Mouse (Mus musculus) testis, postnatal 10 days (tissue): ENCODE results near the gene Sh2b2.

Experiments used
- DNase-seq: peaks from one replicate; pipeline ENCODE4 v3.0.0; 2021; ENCODE audit warnings: low spot score

Gene Sh2b2

DNA sequence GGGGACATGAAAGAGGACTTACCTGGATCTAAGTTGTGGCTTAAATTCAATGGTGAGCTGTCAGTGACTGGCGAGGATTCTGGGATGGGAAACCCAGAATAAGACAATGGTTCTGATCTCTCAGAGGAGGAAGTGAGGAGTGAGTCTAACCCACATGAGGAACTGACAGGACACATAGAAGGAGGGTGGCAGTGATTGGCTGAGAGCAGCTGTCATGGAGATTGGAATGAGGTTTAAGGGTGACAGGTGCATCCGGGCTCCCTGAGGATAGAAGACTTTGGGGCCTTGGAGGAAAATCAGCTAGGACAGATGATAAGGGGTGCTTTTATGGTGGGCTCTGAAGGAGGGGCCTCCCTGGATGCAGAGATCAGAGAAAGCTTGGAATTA lies at the start of gene Sh2b2:
TSS of gene Sh2b2 (minus strand) at position 105 of the 387 bp plus-strand sequence.
- no peak for DNase-seq

DNA sequence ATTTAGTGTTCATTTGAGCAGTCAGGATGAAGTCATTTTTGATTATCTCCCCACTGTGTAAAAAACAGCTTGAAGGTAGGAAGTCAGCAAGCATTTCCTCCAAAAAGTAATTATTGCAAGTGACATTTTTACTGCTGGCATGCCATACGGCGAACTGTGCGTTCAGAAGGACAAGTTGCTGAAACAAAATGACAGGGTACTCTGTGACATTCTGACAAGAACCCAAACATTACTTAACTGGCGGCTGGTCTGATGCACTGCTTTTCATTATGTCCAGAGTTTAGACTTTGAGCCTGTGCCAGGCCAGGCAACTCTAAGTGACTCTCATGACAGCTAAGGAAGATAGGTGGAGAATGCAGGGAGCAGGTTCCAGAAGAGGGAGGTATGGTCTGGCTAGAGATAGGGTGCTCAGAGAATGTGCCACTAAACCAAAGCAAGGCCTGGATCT lies 46.6 kb upstream of the Sh2b2 start:
- DNase-seq: no peak

GRCm38 (mm10) chr5:136292361-136292760 lies 46.0 kb upstream of the Sh2b2 start:
- DNase-seq: no peak

DNA sequence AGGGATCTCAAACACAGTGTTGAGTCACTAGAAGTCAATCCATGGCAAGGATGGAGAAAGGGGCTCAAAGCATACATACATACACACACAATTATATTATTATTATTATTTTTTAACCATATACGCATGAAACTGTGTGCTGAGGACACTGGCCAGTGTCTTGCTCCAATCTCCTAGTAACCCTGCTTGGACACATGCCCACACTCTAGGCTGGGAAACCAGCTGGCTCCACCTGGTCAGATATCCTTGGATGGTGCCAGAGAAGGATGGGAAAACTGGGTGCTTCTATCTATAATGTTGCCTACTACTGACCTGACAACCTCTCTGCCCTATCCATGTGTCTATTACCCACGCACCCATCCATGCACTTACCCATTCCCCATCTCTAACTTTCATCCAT lies 45.2 kb upstream of the Sh2b2 start:
- DNase-seq: peak; percentile 64

DNA sequence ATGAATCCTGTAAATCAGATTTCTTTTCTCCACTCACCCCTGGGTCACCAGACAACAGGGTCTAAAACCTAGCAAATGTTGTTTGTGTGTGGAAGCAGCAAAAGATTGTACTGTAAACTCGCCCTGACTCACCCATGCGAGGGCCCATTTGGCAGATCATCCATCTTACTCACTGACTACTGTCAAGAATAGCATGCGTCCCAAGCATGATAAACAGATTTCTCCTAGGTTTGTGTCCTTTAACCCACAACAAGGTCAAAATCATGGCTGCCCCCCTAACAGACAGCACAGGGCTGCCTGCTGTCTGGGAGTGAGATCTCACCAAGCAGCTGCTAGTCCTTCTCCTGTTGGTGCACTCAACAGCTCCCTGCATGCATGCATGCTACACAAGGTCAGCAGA lies 43.4 kb upstream of the Sh2b2 start:
- no peak for DNase-seq

- DNase-seq: no peak
Observed at GRCm38 (mm10) chr5:136288351-136289081, 42.2 kb upstream of the Sh2b2 start.

DNA sequence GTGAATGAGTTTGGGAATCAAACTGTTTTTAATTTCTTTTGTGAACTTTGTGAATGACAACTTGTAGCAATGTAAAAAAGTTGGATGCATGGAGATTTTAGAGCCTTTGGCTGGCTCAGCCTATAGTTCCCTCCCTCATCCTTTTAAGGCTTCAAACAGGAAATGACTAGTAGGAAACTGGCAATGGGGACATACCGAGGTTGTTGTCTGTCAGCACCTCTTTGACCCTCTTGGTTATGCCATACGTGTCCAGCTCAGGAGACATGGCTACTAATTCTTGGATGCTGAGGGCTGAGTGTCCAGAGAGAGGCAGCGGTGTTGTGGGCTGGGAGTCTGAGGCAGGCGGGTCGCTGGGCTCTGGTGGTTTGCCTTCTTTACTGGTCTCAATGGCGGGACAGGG lies 40.2 kb upstream of the Sh2b2 start:
- DNase-seq: no peak

GRCm38 (mm10) chr5:136285106-136285505 lies 38.8 kb upstream of the Sh2b2 start:
- DNase-seq: no peak

- DNase-seq: no peak
Observed at GRCm38 (mm10) chr5:136281351-136281750, 35.0 kb upstream of the Sh2b2 start.

DNA sequence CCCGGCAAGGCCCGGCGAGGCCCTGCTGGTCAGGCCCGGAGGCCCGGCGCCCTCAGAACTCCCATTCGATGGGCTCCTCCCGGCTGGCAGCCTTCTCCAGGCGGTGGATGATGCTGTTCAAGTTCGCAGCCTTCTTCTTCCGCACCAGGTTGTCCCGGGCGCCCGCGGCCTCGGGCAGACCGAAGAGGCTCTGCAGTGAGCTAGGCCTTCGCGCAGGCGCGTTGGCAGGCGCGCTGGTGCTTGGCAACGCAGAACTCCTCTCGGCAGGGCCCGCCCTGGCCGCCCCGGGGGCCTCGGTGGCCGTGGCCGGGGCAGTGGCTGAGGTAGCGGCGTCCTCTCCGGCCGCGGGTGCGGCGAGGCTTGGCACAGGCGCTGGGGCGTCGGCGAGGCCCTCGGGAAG lies 28.4 kb upstream of the Sh2b2 start:
- DNase-seq: no peak

- DNase-seq: no peak
Observed at GRCm38 (mm10) chr5:136269937-136270336, 23.6 kb upstream of the Sh2b2 start.

GRCm38 (mm10) chr5:136266077-136266476 lies 19.7 kb upstream of the Sh2b2 start:
- DNase-seq: no peak

- DNase-seq: no peak
Observed at GRCm38 (mm10) chr5:136263342-136263741, 17.0 kb upstream of the Sh2b2 start.

DNA sequence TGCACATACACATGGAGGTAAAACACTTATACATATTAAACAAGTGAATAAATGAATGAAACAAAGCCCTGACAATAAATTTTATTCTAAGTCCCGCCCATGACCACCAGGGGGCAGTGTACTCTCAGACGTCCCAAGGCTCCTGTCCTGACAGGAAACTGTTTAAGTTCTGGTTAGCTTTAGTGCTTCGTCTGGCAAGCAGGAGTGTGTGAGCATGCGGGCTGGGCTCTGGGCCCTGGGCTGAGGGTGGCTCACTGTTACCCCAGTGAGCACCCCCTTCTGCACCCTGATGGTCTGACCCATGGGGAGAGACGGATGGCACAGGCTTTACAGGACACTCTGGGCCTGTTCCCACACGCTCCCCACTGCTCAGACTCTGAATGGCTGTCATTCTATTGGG lies 12.6 kb upstream of the Sh2b2 start:
- peak; percentile 88 for DNase-seq

- DNase-seq: peak; percentile 85
Observed at GRCm38 (mm10) chr5:136252899-136253298, 6.5 kb upstream of the Sh2b2 start.

- DNase-seq: peak; percentile 62
Observed at GRCm38 (mm10) chr5:136251004-136251403, 4.6 kb upstream of the Sh2b2 start.

DNA sequence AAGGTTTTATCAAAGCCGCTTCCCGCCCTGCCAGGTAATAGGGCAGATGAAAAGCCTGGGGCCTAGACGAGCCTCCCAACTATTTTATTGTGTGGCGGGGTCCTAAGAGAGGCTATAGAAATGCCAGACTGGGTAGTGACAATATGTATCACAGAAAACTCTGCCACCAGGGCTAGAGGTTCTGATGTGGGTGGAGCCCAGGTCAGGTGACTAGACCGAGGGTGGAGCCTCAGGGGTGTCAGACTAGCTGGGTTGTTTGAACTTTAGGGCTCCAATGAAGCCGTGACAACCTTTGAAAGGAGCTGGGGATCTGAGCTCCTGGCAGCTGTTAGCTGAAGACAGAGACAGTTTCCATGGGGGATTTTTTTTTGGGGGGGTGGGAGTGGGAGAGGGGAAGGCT lies 2.1 kb upstream of the Sh2b2 start:
- DNase-seq: no peak

GRCm38 (mm10) chr5:136245541-136246451 lies 560 bp downstream of the Sh2b2 start:
- no peak for DNase-seq

- DNase-seq: peak; percentile 91
Observed at GRCm38 (mm10) chr5:136244762-136245540, 1.4 kb downstream of the Sh2b2 start.

DNA sequence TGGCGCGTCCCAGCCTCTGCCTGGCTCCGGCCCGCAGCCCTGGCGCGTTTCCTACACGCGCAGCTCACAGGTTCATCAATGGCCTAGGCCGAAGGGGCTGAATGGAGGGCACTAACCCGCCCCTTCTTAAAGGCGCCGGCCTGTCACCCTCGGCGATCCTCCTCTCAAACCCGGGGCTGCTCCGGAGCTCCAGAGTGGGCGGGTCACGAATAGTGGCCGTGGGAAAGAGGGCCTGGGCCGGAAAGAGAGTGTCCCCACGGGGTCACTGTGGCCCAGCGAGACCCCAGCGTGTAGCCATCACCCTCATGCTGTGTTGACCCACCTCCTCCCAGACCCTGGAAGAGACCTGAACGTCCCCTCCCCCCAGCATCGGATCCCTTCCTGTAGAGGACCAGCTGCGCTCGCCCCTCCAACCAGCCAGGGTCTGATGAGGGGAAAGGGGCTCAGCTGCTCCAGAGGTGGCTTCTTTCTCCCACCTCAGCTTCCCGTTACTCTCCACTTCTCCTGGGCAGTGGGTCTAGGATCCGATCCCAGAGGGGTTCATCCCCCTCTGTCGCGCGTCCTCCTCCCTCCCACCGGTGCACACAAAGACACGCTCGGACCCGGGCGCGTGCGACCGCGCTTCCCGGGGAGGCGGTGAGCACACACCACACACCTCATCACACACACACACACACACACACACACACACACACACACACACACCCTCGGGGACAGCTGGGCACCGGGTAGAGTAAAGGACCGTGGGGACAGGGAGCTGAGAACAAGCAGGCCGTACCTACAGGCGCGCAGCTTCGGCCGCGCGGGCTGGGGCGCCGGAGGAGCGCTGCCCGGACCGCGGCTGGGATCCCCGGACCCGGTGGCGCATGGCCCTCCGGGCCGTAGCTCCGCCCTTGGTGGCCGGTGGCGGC lies 2.2 kb downstream of the Sh2b2 start:
- DNase-seq: no peak

DNA sequence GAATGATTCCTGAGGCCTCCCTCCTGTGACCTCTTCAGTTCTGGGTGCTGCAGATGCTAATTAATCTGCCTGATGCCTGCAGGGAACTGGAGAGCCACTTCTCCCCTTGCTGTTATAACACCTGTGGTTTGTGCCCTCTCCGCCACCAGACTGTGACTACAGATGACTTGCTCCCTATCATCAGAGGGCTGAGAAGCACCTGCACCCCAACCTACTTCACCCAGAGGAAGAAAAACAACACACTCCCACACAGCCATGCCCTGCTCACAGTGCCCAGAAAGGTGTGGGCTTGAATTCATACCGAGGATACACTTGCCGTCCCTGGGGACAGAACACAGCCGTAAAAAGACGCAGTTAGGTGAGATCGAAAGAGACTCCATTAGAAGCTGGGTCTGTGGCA lies 5.2 kb downstream of the Sh2b2 start:
- DNase-seq: no peak
